Mouse (Mus musculus): ENCODE results near the gene Abr. TPM values are rescaled to one million over a fixed set of nuclear protein-coding genes. Genes with fewer than 3 reads are reported as not detected.

Gene Abr
- total RNA-seq, 2 experiments from 2014 or later = 487 to 511 TPM

DNA sequence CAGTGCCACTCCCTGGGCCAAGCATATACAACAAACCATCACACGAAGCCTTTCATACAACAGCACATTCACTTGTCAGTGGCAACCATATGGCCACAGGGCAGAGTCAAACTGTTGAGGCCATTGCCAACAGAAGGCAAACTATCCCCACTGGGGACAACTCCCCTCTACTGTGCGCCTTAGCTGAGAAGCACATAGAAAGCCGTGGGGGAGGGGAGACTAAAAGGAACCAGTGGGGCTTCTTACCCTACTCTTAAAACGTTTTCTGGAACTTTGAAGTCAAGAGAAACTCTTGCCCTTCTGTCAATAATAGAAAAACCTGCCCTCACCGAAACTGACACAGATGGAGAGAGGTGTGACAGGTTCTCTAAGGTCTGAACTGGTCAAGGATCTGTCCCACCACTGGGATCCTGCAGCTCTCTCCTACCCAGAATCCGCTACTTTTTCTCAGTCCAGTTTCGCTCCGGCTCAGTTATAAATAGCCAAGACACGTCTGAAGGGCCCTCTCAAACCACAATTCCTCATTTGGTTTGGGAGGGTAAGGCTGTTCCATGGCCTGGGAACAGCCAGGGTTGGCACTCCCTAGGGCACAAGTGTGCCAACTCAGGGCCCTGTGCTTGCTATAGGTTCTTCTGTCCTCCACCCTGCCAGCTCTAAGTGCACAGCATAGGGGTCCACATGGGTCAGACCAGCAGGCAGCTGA, 124.9 kb downstream of the Abr start:
- DNase-seq (ENCODE audit: extremely low spot score in 1 of 2, low spot score in 1 of 2) = no peak

DNA sequence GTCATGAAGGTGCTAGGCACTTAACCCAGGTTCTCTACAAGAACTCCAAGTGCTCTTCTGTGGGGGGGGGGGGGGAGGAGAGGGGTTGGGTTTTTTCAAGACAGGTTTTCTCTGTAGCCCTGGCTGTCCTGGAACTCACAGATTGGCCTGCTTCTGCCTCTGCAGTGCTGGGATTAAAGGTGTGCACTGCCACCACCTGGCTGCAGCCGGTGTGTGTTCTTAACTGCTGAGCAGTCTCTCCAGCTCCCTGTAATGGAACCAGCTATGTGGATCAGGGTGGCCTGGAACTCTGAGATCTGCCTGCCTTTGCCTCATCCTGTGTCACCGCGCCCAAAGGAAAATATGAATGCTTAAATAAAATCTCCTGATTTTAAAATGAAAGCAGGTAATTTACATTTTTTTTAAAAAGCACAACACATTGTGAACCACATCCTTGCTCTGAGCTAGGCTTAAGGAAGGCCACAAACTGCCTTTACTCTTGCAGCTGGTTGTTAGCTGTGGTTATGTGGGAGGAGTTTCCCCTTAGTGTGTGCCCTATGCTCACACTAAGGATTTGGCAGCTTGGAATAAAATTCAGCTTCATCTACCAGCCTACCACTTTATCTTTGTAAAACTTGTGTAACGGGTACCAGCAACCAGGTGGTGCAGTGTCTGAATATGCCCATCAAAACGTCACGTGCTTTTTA, 125.9 kb downstream of the Abr start:
- no peak for DNase-seq (ENCODE audit: extremely low spot score in 1 of 2, low spot score in 1 of 2)

DNA sequence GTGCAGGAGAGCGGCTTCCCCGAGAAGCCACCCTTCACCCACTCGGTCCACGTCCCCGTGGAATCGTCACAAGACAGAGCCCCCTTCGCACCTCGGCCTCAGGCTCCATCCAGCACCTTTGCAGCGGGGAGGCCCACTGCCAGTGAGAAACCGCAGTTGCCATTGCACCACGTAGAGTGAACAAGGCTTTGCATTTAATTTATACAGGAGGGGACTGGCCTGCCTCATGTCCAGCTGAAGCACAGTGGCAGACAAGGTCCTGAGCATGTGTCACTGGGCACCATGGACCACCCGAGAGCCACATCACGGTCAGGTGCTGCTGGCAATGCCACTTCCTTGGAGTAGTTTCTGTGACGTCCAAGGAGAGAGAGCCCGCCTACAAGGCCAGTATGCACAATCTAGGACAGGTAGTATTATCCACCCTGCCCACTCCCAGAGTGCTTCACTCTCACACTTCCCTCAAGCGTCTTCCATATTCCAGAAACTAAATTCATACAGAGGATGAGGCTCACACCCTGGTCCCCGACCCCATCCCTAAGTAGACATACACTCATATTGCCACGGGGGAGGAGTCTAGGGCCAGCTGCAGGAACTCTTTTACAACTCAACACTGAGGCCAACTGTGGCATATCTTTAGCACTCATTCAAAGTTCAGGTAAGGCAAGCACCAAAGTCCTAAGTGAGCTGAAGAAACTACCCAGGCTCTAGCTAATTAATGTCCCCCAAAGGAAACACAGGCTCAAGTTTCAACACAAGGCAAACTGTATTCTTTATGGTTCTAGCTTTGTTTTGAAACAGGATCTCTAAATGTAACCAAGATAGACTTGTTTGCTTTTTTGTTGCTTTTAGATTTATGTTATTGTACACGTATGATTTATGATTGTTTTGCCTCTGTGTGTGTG, 126.7 kb downstream of the Abr start:
- DNase-seq (ENCODE audit: extremely low spot score in 1 of 2, low spot score in 1 of 2) = no peak

DNA sequence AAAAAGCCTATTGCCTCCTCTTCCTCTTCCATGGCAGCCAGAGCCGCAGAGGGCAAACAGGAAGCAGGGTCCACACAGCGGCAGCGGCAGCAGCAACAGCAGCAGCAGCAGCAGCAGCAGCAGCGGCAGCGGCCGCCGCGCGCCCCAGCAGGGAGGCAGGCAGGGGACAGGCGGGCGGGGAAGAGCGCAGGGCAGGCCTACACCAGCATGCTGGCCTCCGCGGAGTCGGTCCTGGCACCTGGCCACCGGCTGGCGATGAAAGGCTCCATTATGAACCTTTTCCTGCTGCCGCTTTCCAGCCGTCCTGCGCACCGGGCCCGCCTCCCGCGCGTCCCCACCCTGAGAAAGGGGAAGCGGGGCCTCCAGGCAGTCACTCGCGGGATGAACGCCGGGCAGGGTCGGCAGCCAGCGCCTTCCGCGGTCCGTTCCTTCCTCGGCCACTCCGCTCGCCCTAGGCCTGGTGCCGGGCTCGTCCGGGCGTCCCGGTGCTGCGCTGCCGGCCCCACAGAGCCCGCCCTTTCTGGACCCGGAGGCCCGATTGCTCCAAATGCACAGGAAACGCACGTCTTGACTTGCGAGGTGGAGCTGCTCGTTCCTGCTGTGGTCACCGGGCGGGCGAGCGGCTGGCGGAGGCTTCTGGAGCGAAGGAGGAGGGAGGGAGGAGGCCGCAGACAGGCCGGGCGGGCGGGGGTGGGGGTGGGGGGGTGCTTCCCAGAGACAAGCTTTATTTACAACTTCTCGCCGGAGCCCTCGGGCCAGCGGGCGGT, 127.6 kb downstream of the Abr start:
- DNase-seq (ENCODE audit: extremely low spot score in 1 of 2, low spot score in 1 of 2) = peak; percentile 73 to 75

DNA sequence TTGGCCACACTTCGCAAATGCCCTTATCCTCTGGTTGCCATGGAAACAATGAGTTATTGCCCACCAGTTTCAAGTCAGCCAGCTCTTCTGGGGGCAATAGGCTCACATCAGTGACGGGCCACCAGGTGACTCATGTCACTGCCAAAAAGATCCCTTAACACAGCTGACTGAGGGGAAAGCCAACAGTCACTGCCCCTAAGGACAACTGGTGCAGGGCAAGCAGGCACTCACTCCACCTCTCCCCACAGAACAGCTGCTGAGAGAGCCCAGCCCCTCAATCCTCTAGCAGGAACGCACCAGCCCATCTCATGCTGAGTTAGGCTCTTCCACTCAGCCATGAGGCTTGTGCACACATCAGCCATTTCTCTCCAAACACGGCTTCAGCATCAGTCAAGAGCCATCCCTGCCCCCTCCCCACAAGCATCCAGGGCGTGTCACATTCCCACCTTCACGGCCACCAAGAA, 128.3 kb downstream of the Abr start:
- DNase-seq (ENCODE audit: extremely low spot score in 1 of 2, low spot score in 1 of 2) = no peak

DNA sequence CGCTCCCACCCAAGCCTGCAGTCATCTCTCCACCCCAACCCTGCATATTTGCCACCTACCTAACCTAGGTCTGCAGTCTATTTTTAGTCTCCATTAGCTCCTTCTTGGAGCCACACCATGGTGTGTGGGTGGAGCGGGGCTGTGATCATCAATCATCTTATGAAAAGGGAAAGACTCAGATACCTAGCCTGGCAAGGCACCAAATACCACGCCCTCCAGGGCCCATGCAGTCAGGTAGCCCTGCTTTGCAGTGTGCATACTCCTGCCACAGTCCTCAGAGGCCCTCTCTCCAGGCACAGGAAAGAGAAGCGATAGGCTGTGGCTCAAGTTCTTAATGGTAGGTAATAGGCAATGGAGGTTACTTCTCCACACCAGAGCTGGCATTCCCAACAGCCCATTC, 128.9 kb downstream of the Abr start:
- DNase-seq (ENCODE audit: extremely low spot score in 1 of 2, low spot score in 1 of 2) = no peak

DNA sequence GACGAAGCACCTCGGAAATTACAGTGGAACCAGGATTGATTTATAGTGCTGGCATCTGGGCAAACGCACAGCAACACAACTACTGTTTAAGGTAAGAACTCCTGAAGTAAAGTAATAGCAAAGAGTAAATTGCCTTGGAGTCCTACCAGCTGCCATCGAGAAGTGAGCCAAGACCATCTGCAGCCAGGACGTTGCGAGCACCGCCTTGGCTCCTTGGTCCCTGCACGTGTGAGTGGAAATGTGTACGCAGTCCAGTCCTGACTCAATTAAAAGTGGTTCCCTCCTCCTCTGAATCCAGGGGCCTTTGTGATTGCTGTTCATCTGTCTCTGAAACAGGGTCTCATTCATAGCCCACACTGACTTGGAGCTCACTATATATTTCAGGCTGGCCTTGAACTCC, 130.3 kb downstream of the Abr start:
- no peak for DNase-seq (ENCODE audit: extremely low spot score in 1 of 2, low spot score in 1 of 2)

DNA sequence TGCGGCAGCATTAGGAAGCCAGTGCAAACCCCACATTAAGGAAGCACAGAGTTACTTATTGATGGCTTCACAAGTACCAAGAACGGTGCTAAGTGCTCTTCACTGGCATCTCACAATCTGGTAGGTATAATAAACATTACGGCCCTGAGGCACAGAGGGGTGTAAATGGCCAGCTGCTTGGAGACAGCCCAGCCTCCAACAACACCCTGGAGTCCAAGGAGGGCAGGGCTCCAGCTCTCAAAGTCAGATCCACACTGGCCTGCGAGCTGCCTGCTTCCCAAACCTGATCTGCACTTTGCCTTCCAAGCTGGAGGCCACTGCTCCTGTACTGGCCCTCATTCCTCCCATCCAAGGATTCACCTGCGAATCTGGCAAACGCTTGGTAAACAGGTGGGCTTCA, 132.7 kb downstream of the Abr start:
- DNase-seq (ENCODE audit: extremely low spot score in 1 of 2, low spot score in 1 of 2) = no peak

DNA sequence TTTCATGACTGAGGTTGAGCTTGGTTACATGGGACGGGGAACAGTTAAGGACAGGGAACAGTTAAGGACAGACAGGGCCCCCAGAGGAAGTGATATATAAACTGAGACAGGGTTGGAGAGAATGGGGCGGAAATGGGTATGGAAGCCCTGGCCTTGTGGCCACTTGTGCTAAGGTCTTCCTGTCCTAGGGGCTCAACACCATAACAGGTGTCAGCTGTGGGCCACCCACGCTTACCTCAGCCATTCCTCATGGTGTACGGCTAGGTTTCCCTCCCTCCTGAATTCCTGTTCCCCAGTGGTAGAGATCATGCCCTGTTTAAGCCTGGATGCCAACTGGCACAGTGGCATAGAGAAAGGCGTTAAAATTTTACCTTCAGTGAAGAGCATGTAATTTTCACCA, 135.1 kb downstream of the Abr start:
- DNase-seq (ENCODE audit: extremely low spot score in 1 of 2, low spot score in 1 of 2) = no peak

DNA sequence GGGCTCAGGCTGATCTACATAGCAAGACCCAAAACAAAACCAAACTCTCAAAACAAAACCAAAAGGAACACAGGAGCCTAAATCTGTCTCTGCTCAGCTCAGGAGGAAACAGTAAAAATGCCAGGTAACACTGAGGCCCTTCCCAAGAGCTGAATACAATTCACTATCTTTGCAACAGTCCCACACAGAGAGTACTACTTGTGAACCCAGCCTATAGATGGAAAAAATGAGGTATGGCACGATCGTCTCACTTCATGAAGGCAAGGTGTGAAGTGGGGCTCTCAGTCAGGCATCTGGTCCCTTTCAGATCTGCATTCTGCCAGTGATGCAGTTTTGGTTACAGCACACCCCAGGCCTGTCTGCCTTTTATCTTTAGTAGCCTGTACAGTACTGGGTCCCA, 138.1 kb downstream of the Abr start:
- no peak for DNase-seq (ENCODE audit: extremely low spot score in 1 of 2, low spot score in 1 of 2)

DNA sequence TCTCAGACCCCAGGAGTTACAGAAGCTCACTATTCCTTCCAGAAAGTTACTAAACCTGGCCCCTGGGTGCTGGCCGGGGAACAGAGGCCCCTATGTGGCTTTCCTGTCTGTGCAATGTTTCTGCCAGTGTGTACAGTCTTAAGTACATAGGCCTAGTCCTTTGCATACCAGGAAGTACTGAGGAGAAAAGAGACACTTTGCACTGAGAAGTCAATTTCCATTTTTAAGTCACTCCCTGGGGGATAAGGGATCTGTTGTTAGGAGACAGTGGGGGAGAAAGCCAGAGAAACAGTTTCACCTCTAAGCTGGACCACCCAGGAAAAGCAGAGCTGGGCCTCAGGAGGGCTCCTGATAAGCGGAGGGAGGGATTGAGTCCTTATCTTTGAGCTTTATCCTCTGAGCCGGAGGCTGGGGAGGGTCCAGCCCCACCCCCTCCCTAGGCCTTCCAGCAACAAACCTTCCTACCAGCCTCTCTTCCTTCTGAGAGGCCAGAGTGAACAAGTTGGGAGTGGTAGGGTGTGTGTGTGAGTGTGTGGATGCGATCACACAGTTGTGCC, 138.9 kb downstream of the Abr start:
- no peak for DNase-seq (ENCODE audit: extremely low spot score in 1 of 2, low spot score in 1 of 2)

DNA sequence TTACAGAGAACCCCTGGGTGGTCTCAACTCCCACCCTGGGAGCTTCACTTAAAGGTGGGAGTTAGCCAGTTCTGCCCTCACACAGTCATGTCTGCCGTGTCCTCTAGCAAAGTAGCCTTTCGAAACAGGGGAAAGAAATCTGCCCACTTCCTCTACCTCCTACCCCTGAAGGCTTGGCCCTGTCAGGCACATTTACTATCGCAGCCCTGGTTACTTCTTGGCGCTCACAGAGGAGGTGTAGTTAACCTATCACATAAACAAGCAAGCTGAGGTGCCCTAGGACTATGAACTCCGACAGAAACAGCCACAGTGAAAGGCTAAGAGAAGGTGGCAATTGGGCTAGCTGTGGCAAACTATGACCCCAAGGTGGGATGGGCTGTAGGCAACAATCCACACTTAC, 139.4 kb downstream of the Abr start:
- no peak for DNase-seq (ENCODE audit: extremely low spot score in 1 of 2, low spot score in 1 of 2)

DNA sequence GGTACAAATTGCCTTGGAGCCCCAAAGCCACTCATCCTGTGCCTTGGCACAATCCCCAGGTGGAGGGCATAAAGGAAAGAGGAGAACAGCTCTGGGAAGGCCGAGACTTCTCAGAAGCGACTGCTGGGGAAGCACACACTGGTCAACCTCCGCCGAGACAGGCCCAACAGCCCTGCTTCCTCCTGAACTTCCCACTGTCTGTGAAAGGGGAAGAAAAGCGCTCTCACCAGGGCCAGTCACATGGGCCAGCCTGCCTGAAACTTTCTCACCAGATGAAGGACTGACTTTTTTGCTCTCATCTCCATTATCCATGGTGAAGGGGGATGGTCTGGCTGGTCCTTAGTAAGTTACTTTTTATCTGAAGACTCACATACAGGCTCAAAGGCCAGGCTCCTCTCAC, 139.9 kb downstream of the Abr start:
- no peak for DNase-seq (ENCODE audit: extremely low spot score in 1 of 2, low spot score in 1 of 2)

DNA sequence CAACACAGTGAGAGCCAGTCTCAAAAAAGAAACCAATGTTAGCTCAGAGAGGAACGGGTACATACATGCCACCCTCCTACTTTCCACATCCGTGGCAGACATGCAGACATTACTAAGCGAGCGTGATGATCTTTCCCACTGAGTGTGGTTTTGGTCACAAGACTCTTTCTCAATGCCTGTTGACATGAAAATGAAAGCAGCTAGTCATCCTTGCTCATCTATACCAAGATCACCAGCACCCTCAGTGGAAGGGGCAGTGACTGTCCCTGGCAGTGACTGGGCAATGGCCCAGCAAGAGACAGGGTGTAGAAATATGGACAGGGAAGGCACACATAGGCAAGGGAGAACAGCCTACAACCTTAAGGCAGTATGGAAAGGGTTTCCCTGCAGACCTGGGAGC, 142.4 kb downstream of the Abr start:
- no peak for DNase-seq (ENCODE audit: extremely low spot score in 1 of 2, low spot score in 1 of 2)

DNA sequence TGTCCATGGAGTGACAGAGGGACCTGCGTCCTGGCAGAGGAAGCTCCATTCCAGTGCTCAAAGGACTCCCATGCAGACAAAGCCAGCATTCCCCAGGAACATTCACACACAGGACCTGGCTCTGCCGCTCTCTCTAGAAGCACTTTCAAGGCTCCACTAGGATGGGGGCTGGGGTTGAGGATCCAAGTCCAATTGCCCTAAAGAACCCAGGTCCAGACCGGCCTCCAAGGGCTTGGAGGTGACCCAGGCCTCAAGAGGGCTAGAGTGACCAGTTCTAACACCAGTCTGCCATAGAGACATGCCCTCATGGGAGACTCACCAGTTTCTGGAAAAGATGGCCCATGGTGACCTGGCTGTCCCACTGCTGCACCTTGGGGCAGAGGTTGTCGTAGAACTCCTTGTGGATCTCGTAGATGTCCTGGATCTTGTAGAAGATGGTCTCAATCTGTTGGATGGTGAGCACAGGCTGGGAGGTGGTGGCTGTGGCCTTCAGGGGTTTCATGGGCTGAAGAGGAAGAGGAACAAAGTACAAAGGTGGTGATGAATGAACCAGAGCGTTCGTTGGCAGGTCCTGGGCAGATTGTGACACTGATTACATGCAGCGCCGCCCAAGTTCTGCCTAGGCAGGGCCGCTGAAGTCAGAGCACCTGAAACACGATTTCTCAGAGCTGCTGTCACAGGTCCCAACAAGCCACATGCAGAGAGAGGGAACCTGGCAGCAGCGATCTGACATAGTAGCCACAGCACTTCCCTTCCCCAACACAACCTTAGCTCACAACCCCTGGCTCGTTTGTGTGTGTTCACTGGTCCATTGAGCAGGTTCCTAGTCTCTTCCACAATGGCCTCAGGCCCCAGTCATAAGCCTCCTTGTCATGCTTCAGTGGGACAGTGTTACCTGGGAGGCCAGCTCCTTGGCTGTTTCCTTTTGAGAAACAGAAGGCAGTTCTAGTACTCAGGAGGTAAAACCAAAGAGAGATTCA, 143.1 kb downstream of the Abr start:
- no peak for DNase-seq (ENCODE audit: extremely low spot score in 1 of 2, low spot score in 1 of 2)

DNA sequence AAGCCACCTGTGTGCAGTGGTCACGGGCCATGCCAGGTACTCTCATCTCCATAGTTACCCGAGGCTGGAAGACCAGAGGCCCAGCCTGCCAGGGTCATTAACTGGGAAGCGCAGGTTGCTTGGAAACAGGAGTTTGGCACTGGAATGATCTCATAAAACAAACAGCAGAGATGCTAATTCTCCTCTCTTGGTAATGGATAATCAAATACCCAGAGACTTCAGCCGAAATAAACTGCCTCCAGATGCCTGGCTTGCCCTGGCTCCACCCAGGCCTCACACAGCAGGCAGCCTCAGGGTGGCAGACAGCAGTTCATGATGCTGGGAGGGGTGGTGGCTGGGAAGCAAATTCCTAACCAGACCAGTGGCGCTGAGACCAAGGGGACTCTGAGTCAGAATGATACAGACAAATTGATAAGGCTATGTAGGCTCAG, 145.0 kb downstream of the Abr start:
- no peak for DNase-seq (ENCODE audit: extremely low spot score in 1 of 2, low spot score in 1 of 2)

DNA sequence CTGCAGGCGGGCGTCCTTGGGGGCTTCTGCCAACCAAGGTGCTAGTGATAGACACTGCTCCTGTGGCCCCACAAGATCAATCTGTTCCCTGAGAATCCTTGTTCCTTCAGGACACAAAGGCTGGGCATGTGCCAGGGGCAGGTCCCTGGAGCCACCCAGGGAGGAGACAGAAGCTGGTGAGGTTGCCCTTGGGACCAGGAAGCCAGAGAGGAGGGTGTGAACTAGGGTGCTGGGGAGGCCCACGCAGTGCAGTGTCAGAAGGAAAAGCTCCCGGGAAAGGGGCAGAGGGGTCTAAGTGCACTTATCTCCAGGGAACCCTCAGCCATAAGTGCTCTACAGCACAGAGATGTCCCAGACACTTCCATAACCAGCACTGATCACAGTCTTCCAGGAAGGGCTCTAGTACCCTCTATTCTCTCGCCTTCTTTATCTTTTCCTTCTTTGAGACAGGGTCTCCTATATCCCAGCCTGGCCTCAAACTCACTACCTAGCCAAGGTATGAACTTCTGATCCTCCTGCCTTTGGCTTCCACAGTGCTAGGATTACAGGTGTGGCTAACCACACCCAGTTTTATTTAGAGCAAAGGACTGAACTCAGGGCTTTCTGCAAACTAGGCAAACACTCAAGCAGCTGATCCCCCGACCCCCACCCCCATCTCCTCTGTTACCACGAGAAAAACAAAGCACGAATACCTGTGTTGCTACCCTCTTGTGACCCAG, 145.6 kb downstream of the Abr start:
- DNase-seq (ENCODE audit: extremely low spot score in 1 of 2, low spot score in 1 of 2) = no peak

DNA sequence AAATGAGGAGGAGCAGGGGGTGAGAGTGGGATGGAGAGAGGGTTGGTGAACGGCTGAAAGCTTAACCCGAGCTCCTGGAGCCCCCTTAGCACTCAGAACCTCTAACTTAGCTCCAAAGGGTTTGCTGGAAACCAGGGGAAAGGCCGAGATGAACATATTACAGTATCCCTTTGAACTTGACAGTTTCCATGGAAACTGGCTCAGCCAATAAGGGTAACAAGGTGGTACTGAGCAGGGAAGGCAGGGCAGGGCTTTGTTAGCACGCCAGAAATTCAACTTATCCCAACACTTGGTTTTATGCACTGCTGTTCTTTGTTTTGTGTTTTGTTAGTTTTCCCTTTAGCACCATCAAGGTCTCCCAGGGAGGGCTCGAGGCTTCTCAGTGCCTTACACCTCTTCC, 149.5 kb downstream of the Abr start:
- DNase-seq (ENCODE audit: extremely low spot score in 1 of 2, low spot score in 1 of 2) = no peak

All from layer of hippocampus, postnatal 25 days (tissue).